Mouse (Mus musculus): Measurements from ENCODE around the gene Sema3g.

DNA sequence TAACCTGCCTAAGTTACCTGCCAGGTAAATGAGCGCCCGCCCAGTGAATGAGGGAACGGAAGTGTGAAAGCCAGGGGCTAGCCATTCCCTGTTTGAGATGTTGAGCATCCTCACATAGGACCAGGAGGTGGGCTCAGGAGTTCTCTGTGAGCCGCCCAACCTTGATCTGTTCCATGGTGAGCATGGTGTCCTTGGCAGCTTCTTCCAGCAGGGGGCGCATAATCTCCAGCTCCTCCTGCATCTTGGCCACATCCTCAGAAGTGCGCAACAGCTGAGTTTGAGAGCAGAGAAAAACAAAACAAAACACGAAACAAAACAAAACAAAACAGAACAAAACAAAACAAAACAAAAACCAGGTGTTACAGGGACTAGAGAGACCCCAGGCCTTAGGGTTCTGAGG, 54.5 kb downstream of the Sema3g start:
- TF ChIP-seq CTCF (IDR thresholded peaks at IDR 0.05; ENCODE audit: low read depth) (peak; percentile 93), EP300 (IDR thresholded peaks at IDR 0.05; ENCODE audit: low read depth) (no peak)
